In the genomic region with DNA sequence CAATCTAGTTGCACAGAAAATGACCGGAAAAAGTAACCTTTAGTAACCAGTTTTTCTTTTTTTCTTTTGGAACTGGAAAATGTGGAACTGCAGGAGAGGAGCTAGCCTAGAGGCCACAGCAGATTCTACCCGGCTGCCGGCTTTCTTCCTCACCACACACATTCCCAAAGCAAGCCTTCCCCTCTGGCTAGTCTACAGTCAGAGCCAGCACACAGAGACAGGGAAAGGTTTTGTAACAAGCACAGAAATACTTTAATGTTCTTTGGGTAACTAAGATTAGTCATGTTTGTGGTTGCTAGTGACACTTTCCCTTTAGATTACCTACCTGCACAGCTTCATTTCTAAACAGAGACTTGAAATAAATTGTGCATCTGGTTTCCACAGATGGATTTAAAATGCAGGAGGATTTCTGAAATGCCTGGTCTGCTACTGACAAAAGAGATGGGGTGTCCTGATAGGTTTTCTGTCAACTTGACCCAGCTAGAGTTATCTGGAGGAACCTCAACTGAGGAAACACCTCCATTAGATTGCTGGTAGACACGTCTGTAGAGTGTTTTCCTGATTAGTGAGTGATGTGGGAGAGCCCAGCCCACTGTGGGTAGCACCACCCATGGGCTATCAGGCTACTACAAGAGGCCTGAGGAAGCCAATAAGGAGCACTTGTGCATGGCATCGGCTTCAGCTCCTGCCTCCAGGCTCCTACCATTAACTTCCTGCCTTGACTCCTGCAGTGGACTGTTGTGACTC, we compare ENCODE assay signal across 21 mouse cellular contexts. TPM values are rescaled to one million over a fixed set of nuclear protein-coding genes. Genes with fewer than 3 reads are reported as not detected.
DNase-seq lines count a peak whose midpoint lies in the region; ATAC-seq and TF ChIP-seq lines count a peak whose summit lies in the region.
"Had no signal": no experiment of that assay in that cellular context is flagged by ENCODE, and none has a peak within 500 bp of the region (broad histone marks: within the 10 kb centered on the region; RNA-seq: fewer than 3 reads in every experiment).

No protein-coding gene starts in this region.

- no peaks in the 10 kb centered on the region for H3K9me3 ChIP-seq in midbrain, embryonic 11.5 days (ENCODE audit: control insufficient read depth, low read length)
- H3K9me3 ChIP-seq in midbrain, embryonic 14.5 days (ENCODE audit: control insufficient read depth, low read length): no peaks in the 10 kb centered on the region
- no peaks in the 10 kb centered on the region for H3K9me3 ChIP-seq in liver, postnatal 0 days (ENCODE audit: low read length)
- H3K9me3 ChIP-seq: neural tube, embryonic 13.5 days had no signal

- H3K36me3 ChIP-seq in midbrain, embryonic 11.5 days (ENCODE audit: control insufficient read depth, insufficient read depth, low read length): 0 out of 2 replicates have a peak, but pooled peaks cover under 1% of the 10 kb centered on the region
- H3K36me3 ChIP-seq in midbrain, embryonic 14.5 days (ENCODE audit: control insufficient read depth, insufficient read depth, low read length): peaks cover 24% of the 10 kb centered on the region
- 0 out of 2 replicates have a peak, but pooled peaks cover 3% of the 10 kb centered on the region for H3K36me3 ChIP-seq in liver, postnatal 0 days (replicated peaks; ENCODE audit: insufficient read depth, low read length)

- H3K4me1 ChIP-seq in midbrain, embryonic 11.5 days (ENCODE audit: control insufficient read depth, insufficient read depth, low read length): no peaks in the 10 kb centered on the region
- H3K4me1 ChIP-seq in midbrain, embryonic 14.5 days (ENCODE audit: control insufficient read depth, insufficient read depth, low read length): no peaks in the 10 kb centered on the region
- H3K4me1 ChIP-seq in liver, postnatal 0 days (ENCODE audit: insufficient read depth): peaks cover 19% of the 10 kb centered on the region
- H3K4me1 ChIP-seq: neural tube, embryonic 13.5 days had no signal

- no peak for ATAC-seq in midbrain, embryonic 11.5 days (ENCODE audit: low FRiP score)
- no peak for ATAC-seq in midbrain, embryonic 14.5 days (ENCODE audit: low FRiP score, low TSS enrichment)
- ATAC-seq in erythroblast, adult 5-6 weeks (replicated peaks; ENCODE audit: low FRiP score, poor library complexity, severe bottlenecking): peak; percentile 85
- 0 out of 2 replicates have a peak, but pooled peaks have one; percentile 48 for ATAC-seq in liver, postnatal 0 days
- ATAC-seq: CD4-positive, CD25-positive, alpha-beta regulatory T cell, adult 4 months; forebrain, embryonic 14.5 days; hindbrain, embryonic 16.5 days had no signal

- 0 out of 2 replicates have a peak, but pooled peaks have one; percentile 34 for TF ChIP-seq EP300 in liver, postnatal 0 days (IDR thresholded peaks at IDR 0.05; ENCODE audit: low read depth)

- no peak overlapping the region for H3K9ac ChIP-seq in midbrain, embryonic 11.5 days (ENCODE audit: low read length)
- no peak overlapping the region for H3K9ac ChIP-seq in midbrain, embryonic 14.5 days (replicated peaks; ENCODE audit: low read length)
- H3K9ac ChIP-seq in liver, postnatal 0 days (replicated peaks): no peak overlapping the region
- H3K9ac ChIP-seq: neural tube, embryonic 13.5 days had no signal

- no peaks in the 10 kb centered on the region for H3K27me3 ChIP-seq in midbrain, embryonic 11.5 days (ENCODE audit: control insufficient read depth, insufficient read depth, low read length)
- no peaks in the 10 kb centered on the region for H3K27me3 ChIP-seq in midbrain, embryonic 14.5 days (ENCODE audit: control insufficient read depth, insufficient read depth, low read length)
- no peaks in the 10 kb centered on the region for H3K27me3 ChIP-seq in liver, postnatal 0 days (ENCODE audit: insufficient read depth, low read length)
- H3K27me3 ChIP-seq: neural tube, embryonic 13.5 days had no signal

- no peak overlapping the region for H3K4me3 ChIP-seq in midbrain, embryonic 11.5 days (ENCODE audit: low read depth, low read length)
- no peak overlapping the region for H3K4me3 ChIP-seq in midbrain, embryonic 14.5 days (replicated peaks; ENCODE audit: low read depth, low read length)
- no peak overlapping the region for H3K4me3 ChIP-seq in liver, postnatal 0 days (ENCODE audit: low read depth, low read length)
- H3K4me3 ChIP-seq: neural tube, embryonic 13.5 days had no signal

- H3K4me2 ChIP-seq in midbrain, embryonic 11.5 days: no peak overlapping the region
- H3K4me2 ChIP-seq in midbrain, embryonic 14.5 days (ENCODE audit: low read length): no peak overlapping the region
- H3K4me2 ChIP-seq in liver, postnatal 0 days (ENCODE audit: low read depth, low read length): 0 out of 2 replicates have a peak overlapping the region, but pooled peaks have one; percentile 3
- H3K4me2 ChIP-seq: neural tube, embryonic 13.5 days had no signal

- H3K27ac ChIP-seq in midbrain, embryonic 11.5 days (ENCODE audit: low read depth, low read length): no peak overlapping the region
- no peak overlapping the region for H3K27ac ChIP-seq in midbrain, embryonic 14.5 days (replicated peaks; ENCODE audit: low read depth, low read length)
- no peak overlapping the region for H3K27ac ChIP-seq in liver, postnatal 0 days (ENCODE audit: low read depth)
- H3K27ac ChIP-seq: neural tube, embryonic 13.5 days had no signal

- no peak for TF ChIP-seq CTCF in liver, postnatal 0 days (IDR thresholded peaks at IDR 0.05; ENCODE audit: low read depth)

- 86% methylated on average over 5 of the region's 5 CpGs for WGBS in midbrain, embryonic 11.5 days
- WGBS in midbrain, embryonic 14.5 days: 87% methylated on average over 5 of the region's 5 CpGs
- WGBS in liver, postnatal 0 days (ENCODE audit: insufficient replicate concordance): 61% methylated on average over 5 of the region's 5 CpGs

- DNase-seq in midbrain, embryonic 11.5 days (ENCODE audit: low spot score, missing footprints): peak; percentile 70
- DNase-seq in midbrain, embryonic 14.5 days: no peak
- DNase-seq in liver, postnatal 0 days: no peak
- no peak for DNase-seq in ovary, postnatal 36 days (ENCODE audit: low spot score)
- DNase-seq in thymus, postnatal 4 days: no peak
- no peak for DNase-seq in adrenal gland, postnatal 10 days
- DNase-seq: cerebellum, adult 11 months; heart, adult 11 months; heart, postnatal 10 days; kidney, adult 11 months; kidney, postnatal 10 days; layer of hippocampus, adult 9-11 months; lung, postnatal 4 days had no signal

RNA-seq across cellular contexts. Expression of gene Limd2, which starts 17.5 kb away (rescaled TPM):
- polyA plus RNA-seq in midbrain, embryonic 11.5 days (2014; fragmentation: Nextera tagmentation; extraction: Ambion mirVana): 301 and 308 TPM in 2 replicates
- polyA plus RNA-seq in midbrain, embryonic 14.5 days (2014; fragmentation: Nextera tagmentation; extraction: Ambion mirVana): 161 and 171 TPM in 2 replicates
- 43.2 and 53.5 TPM in 2 replicates for total RNA-seq in erythroblast, adult 5-6 weeks (2015; ENCODE audit: low replicate concordance)
- total RNA-seq in erythroblast, adult 5-6 weeks (2017; ENCODE audit: low replicate concordance): 7.4 and 14.3 TPM in 2 replicates
- 77.5 and 77.7 TPM in 2 replicates for polyA plus RNA-seq in liver, postnatal 0 days (2015; fragmentation: Nextera tagmentation; extraction: Ambion mirVana)
- 10 to 100 TPM; 40.4 to 43.1 TPM for total RNA-seq in adrenal gland, postnatal 10 days (2021)

RNA-seq across cellular contexts. Expression of gene Gm10840, which starts 17.6 kb away (rescaled TPM):
- not detected in 2 replicates for polyA plus RNA-seq in midbrain, embryonic 11.5 days (2014; fragmentation: Nextera tagmentation; extraction: Ambion mirVana)
- polyA plus RNA-seq in midbrain, embryonic 14.5 days (2014; fragmentation: Nextera tagmentation; extraction: Ambion mirVana): not detected in 2 replicates
- not detected in 2 replicates for total RNA-seq in erythroblast, adult 5-6 weeks (2015; ENCODE audit: low replicate concordance)
- not detected in 2 replicates for total RNA-seq in erythroblast, adult 5-6 weeks (2017; ENCODE audit: low replicate concordance)
- polyA plus RNA-seq in liver, postnatal 0 days (2015; fragmentation: Nextera tagmentation; extraction: Ambion mirVana): not detected in 2 replicates
- not detected for total RNA-seq in adrenal gland, postnatal 10 days (2021)
- total RNA-seq: gastrocnemius, adult 18-20 months; heart, postnatal 10 days; liver, adult 2 months had no signal
- polyA plus RNA-seq: CD4-positive, CD25-positive, alpha-beta regulatory T cell, adult 4 months; cortical plate, adult 2 months; forebrain, embryonic 14.5 days; hindbrain, embryonic 16.5 days; liver, adult 2 months; neural tube, embryonic 13.5 days had no signal

RNA-seq across cellular contexts. Expression of gene Strada, which starts 23.8 kb away (rescaled TPM):
- 38.4 and 40.5 TPM in 2 replicates for polyA plus RNA-seq in midbrain, embryonic 11.5 days (2014; fragmentation: Nextera tagmentation; extraction: Ambion mirVana)
- 30.0 and 30.5 TPM in 2 replicates for polyA plus RNA-seq in midbrain, embryonic 14.5 days (2014; fragmentation: Nextera tagmentation; extraction: Ambion mirVana)
- total RNA-seq in erythroblast, adult 5-6 weeks (2015; ENCODE audit: low replicate concordance): 3.8 and 11.5 TPM in 2 replicates
- 4.9 and 5.7 TPM in 2 replicates for total RNA-seq in erythroblast, adult 5-6 weeks (2017; ENCODE audit: low replicate concordance)
- polyA plus RNA-seq in liver, postnatal 0 days (2015; fragmentation: Nextera tagmentation; extraction: Ambion mirVana): 4.6 and 4.9 TPM in 2 replicates
- total RNA-seq in adrenal gland, postnatal 10 days (2021): 10 to 100 TPM; 12.1 to 16.1 TPM

RNA-seq across cellular contexts. Expression of gene Ccdc47, which starts 37.9 kb away (rescaled TPM):
- polyA plus RNA-seq in midbrain, embryonic 11.5 days (2014; fragmentation: Nextera tagmentation; extraction: Ambion mirVana): 74.1 and 76.4 TPM in 2 replicates
- 48.7 and 87.5 TPM in 2 replicates for polyA plus RNA-seq in midbrain, embryonic 14.5 days (2014; fragmentation: Nextera tagmentation; extraction: Ambion mirVana)
- 11.5 and 15.2 TPM in 2 replicates for total RNA-seq in erythroblast, adult 5-6 weeks (2015; ENCODE audit: low replicate concordance)
- 38.8 and 57.4 TPM in 2 replicates for total RNA-seq in erythroblast, adult 5-6 weeks (2017; ENCODE audit: low replicate concordance)
- polyA plus RNA-seq in liver, postnatal 0 days (2015; fragmentation: Nextera tagmentation; extraction: Ambion mirVana): 33.4 and 34.6 TPM in 2 replicates
- total RNA-seq in adrenal gland, postnatal 10 days (2021): 10 to 100 TPM; 75.9 to 86.3 TPM

RNA-seq across cellular contexts. Expression of gene Ddx42, which starts 38.5 kb away (rescaled TPM):
- 105 and 110 TPM in 2 replicates for polyA plus RNA-seq in midbrain, embryonic 11.5 days (2014; fragmentation: Nextera tagmentation; extraction: Ambion mirVana)
- 56.3 and 88.3 TPM in 2 replicates for polyA plus RNA-seq in midbrain, embryonic 14.5 days (2014; fragmentation: Nextera tagmentation; extraction: Ambion mirVana)
- total RNA-seq in erythroblast, adult 5-6 weeks (2015; ENCODE audit: low replicate concordance): 13.4 and 14.6 TPM in 2 replicates
- total RNA-seq in erythroblast, adult 5-6 weeks (2017; ENCODE audit: low replicate concordance): 18.8 and 35.8 TPM in 2 replicates
- 15.9 and 17.8 TPM in 2 replicates for polyA plus RNA-seq in liver, postnatal 0 days (2015; fragmentation: Nextera tagmentation; extraction: Ambion mirVana)
- total RNA-seq in adrenal gland, postnatal 10 days (2021): 10 to 100 TPM; 49.0 to 54.0 TPM

Comparison
In these comparisons a context has a peak if more than half of its experiments do, and no peak if none do; other contexts are left out.
1. ATAC-seq: peak in erythroblast, adult 5-6 weeks (single experiment) and liver, postnatal 0 days (single experiment); none in midbrain, embryonic 11.5 days (single experiment) and midbrain, embryonic 14.5 days (single experiment).